Mouse (Mus musculus) stomach, postnatal 0 days (tissue): ENCODE data around the gene Podn. TPM values are rescaled to one million over a fixed set of nuclear protein-coding genes. Genes with fewer than 3 reads are reported as not detected.
A peak's percentile ranks its signal among the peaks of the same experiment; 100 is the strongest.

ENCODE experiments used
- ATAC-seq: fragments of 200-750 bp; cut with Nextera tagmentation; 2 replicates; pipeline ENCODE4 v1.8.0; 2017; ENCODE audit not compliant: low FRiP score, low TSS enrichment
- DNase-seq: peaks from one replicate; pipeline ENCODE4 v3.0.0-alpha.2; 2016; ENCODE audit warnings: low spot score
- H3K27ac ChIP-seq: fragments of 300-500 bp; sonication (generic); replicated peaks from 2 replicates; pipeline ENCODE4 v1.5.1; 2014; ENCODE audit warnings: mild to moderate bottlenecking, control low read depth
- H3K27me3 ChIP-seq: fragments of 300-500 bp; sonication (generic); 2 replicates; pipeline ENCODE4 v1.6.1; 2014; ENCODE audit warnings: low read length; ENCODE audit not compliant: control insufficient read depth, insufficient read depth
- H3K36me3 ChIP-seq: fragments of 300-500 bp; sonication (generic); 2 replicates; pipeline ENCODE4 v1.6.1; 2014; ENCODE audit warnings: low read length, mixed read lengths; ENCODE audit not compliant: control insufficient read depth, insufficient read depth
- H3K4me1 ChIP-seq: fragments of 300-500 bp; sonication (generic); replicated peaks from 2 replicates; pipeline ENCODE4 v1.6.1; 2014; ENCODE audit warnings: antibody characterized with exemption; ENCODE audit not compliant: control insufficient read depth, insufficient read depth
- H3K4me2 ChIP-seq: fragments of 300-500 bp; sonication (generic); replicated peaks from 2 replicates; pipeline ENCODE4 v1.6.1; 2014; ENCODE audit warnings: low read depth, mild to moderate bottlenecking, control low read depth, moderate library complexity
- H3K4me3 ChIP-seq: fragments of 300-500 bp; sonication (generic); 2 replicates; pipeline ENCODE4 v1.5.1; 2014; ENCODE audit warnings: low read depth, low read length, control low read depth
- H3K9ac ChIP-seq: fragments of 300-500 bp; sonication (generic); 2 replicates; pipeline ENCODE4 v1.6.1; 2014; ENCODE audit warnings: mild to moderate bottlenecking, low read length, control low read depth, mixed read lengths
- H3K9me3 ChIP-seq: fragments of 300-500 bp; sonication (generic); 2 replicates; pipeline ENCODE4 v1.6.1; 2016; ENCODE audit warnings: low read length; ENCODE audit not compliant: control insufficient read depth
- CTCF ChIP-seq: IDR thresholded peaks from 2 replicates; pipeline ENCODE4 v1.5.1; 2016; ENCODE audit warnings: antibody characterized with exemption, low read depth, mild to moderate bottlenecking, moderate library complexity
- EP300 ChIP-seq: optimal IDR thresholded peaks from 2 replicates; pipeline ENCODE3; 2016; ENCODE audit warnings: antibody characterized with exemption
- WGBS: fragments of 180-500 bp; shearing (Covaris S2); extraction: QIAGEN DNeasy Blood & Tissue Kit; methylation state at CpG from one replicate; pipeline ENCODE4 v1.1.7; 2014; 5-methylcytosine and 5-hydroxymethylcytosine counted together
- polyA plus RNA-seq: library from polyadenylated mRNA; unstranded; fragments of >200 nt; fragmentation: Nextera tagmentation; extraction: Ambion mirVana; gene quantifications from 2 replicates; pipeline ENCODE4 v1.2.1, GENCODE M21; 2015

The Podn gene
- polyA plus RNA-seq, 1 experiment from 2014 or later: 2.0 TPM

DNA sequence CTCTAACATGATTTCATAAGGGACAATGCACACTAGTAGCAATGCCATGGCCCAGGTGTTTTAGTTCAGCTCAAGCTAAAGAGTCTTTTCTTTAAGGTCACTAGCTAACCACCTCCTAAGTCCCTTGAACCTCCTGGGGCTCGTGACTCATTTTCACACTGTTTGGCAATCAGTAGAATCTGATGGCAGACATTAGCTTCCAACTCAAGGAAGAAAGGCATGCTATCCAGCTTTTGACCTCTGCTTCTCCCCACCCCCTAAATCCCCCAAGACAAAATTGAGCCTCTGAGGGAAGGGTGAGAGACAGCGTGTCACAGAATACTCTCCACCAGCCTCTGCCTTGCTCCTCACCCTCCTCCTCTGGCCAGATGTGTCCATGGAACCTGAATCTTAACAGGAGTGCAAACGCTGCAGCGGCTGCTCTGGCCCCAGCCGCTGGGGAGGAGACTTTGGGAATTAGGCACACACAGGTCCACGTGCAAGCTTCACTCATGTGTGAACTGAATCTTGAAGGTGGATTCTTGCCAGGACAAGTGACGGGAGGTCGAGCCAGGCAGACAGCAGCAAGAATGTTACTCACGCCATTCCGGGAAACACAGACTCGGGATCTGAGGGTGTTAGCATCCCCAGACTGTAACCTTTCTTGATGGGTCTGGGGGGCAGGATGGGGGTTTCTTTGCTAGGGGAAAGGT lies 97.5 kb downstream of the Podn start:
- Histone ChIP-seq H3K9ac (no peak overlapping the region), H3K4me2 (no peak overlapping the region), H3K27ac (peak overlapping the region; percentile 18; the same call in 1 of the 2 replicates), H3K4me1 (no peaks in the 10 kb centered on the region), H3K4me3 (no peak overlapping the region), H3K27me3 (no peaks in the 10 kb centered on the region), H3K36me3 (no peaks in the 10 kb centered on the region), H3K9me3 (no peaks in the 10 kb centered on the region)
- WGBS: 23% methylated on average over 11 of the region's 11 CpGs
- TF ChIP-seq CTCF (no peak), EP300 (no peak)
- ATAC-seq (no peak), DNase-seq (no peak)

DNA sequence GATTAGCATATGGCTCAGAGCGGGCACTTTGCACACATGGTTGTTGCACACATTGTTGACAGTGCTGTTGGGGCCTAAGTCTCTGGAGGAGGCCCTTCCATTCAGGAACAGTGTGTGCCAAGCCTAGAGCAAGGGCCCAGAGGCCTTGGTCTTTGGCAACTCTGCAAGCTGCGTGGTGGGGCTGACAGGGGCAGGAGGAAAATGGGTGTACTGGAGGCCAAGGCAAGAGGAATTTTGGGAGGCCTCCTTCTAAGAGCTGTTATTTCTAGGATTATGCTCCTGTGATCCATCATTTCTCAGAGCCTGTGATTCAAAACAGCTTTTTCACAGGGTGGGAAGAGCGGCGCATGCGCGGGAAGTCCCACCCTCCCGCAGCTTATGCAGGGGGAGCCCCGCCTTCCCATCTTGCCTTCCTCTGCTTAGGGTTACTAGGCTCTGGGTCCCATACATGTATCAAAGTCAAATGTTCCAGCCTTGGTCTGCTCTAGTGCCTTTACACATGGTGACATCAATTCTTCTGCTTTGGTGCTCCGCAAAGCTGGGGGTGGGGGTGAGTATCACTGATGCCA lies 99.7 kb downstream of the Podn start:
- DNase-seq: no peak
- Histone ChIP-seq H3K4me2 (no peak overlapping the region), H3K9me3 (no peaks in the 10 kb centered on the region), H3K4me1 (0 out of 2 replicates have a peak, but pooled peaks cover 3% of the 10 kb centered on the region), H3K4me3 (no peak overlapping the region), H3K27ac (0 out of 2 replicates have a peak overlapping the region, but pooled peaks have one; percentile 18), H3K9ac (no peak overlapping the region), H3K36me3 (no peaks in the 10 kb centered on the region), H3K27me3 (no peaks in the 10 kb centered on the region)
- TF ChIP-seq EP300 (no peak), CTCF (no peak)
- ATAC-seq: peak; percentile 62; the same call in 1 of the 2 replicates
- 53% methylated on average over 9 of the region's 9 CpGs for WGBS

DNA sequence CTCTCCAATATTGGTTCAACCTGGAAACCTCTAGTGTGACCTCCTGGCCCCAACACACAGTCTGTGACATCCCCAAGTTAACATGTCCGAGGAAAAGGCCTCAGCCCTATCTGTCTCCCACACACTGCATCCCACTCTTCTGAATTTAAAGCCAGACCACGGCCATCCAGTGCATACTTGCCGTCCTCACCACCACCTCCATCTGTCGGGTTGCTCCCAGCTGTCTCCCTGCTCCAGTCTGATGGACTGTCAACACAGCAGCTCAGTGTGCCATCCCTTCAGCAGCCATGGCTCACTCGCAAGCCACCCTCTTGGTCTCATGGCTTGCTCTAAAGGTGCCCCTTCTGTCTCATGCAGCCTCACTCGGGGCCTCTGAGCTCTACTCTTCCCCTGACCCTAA lies 100.5 kb downstream of the Podn start:
- DNase-seq (no peak), ATAC-seq (no peak)
- 0 out of 2 replicates have a peak, but pooled peaks cover 4% of the 10 kb centered on the region for H3K4me1 ChIP-seq
- H3K4me2 ChIP-seq: no peak overlapping the region
- no peak overlapping the region for H3K4me3 ChIP-seq
- TF ChIP-seq CTCF: no peak
- no peak for TF ChIP-seq EP300
- H3K9me3 ChIP-seq: no peaks in the 10 kb centered on the region
- H3K27ac ChIP-seq: peak overlapping the region; percentile 40; the same call in 1 of the 2 replicates
- WGBS: 79% methylated on average over 6 of the region's 6 CpGs
- no peak overlapping the region for H3K9ac ChIP-seq
- H3K27me3 ChIP-seq: no peaks in the 10 kb centered on the region
- H3K36me3 ChIP-seq: no peaks in the 10 kb centered on the region

DNA sequence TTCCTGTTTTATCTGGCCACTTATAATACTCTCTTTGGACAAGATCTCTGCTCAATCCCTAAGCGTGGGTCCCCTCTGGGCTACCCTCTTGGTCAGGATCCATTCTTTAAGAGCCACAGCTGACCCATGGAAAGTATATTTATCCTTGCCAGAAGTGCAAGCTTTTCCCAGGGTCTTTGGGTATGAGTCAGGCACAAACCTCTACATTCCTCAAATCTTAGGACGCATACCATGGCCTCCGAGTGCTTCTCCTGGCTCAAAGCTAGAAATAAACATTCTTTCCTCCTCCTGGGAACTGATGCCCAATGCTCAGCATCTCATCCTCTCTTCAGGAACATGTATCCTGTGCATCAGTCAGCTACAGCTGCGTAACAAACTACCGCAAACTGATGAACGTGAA lies 101.2 kb downstream of the Podn start:
- TF ChIP-seq CTCF: no peak
- Histone ChIP-seq H3K4me2 (no peak overlapping the region), H3K27ac (no peak overlapping the region), H3K4me3 (no peak overlapping the region), H3K4me1 (0 out of 2 replicates have a peak, but pooled peaks cover 4% of the 10 kb centered on the region), H3K27me3 (no peaks in the 10 kb centered on the region), H3K36me3 (no peaks in the 10 kb centered on the region), H3K9ac (no peak overlapping the region), H3K9me3 (no peaks in the 10 kb centered on the region)
- ATAC-seq (no peak), DNase-seq (no peak)
- WGBS: 83% methylated on average over 6 of the region's 6 CpGs

- Histone ChIP-seq H3K27ac (no peak overlapping the region), H3K36me3 (no peaks in the 10 kb centered on the region), H3K4me2 (no peak overlapping the region), H3K4me3 (no peak overlapping the region), H3K4me1 (0 out of 2 replicates have a peak, but pooled peaks cover 4% of the 10 kb centered on the region), H3K27me3 (no peaks in the 10 kb centered on the region), H3K9ac (no peak overlapping the region), H3K9me3 (no peaks in the 10 kb centered on the region)
- DNase-seq (no peak), ATAC-seq (peak; percentile 63)
- 16% methylated on average over 6 of the region's 6 CpGs for WGBS
- TF ChIP-seq CTCF (no peak), EP300 (peak; percentile 77)
Observed at GRCm38 (mm10) chr4:107991879-107992278, 104.4 kb downstream of the Podn start.

GRCm38 (mm10) chr4:107990818-107991217 lies 105.4 kb downstream of the Podn start:
- 78% methylated on average over 5 of the region's 5 CpGs for WGBS
- no peak for ATAC-seq
- Histone ChIP-seq H3K36me3 (no peaks in the 10 kb centered on the region), H3K4me1 (0 out of 2 replicates have a peak, but pooled peaks cover 4% of the 10 kb centered on the region), H3K9me3 (no peaks in the 10 kb centered on the region), H3K27me3 (no peaks in the 10 kb centered on the region), H3K4me2 (no peak overlapping the region), H3K4me3 (no peak overlapping the region), H3K9ac (no peak overlapping the region), H3K27ac (no peak overlapping the region)
- TF ChIP-seq EP300 (no peak), CTCF (no peak)
- DNase-seq: no peak
